ENCODE assay signal across 11 mouse cellular contexts in the genomic region with DNA sequence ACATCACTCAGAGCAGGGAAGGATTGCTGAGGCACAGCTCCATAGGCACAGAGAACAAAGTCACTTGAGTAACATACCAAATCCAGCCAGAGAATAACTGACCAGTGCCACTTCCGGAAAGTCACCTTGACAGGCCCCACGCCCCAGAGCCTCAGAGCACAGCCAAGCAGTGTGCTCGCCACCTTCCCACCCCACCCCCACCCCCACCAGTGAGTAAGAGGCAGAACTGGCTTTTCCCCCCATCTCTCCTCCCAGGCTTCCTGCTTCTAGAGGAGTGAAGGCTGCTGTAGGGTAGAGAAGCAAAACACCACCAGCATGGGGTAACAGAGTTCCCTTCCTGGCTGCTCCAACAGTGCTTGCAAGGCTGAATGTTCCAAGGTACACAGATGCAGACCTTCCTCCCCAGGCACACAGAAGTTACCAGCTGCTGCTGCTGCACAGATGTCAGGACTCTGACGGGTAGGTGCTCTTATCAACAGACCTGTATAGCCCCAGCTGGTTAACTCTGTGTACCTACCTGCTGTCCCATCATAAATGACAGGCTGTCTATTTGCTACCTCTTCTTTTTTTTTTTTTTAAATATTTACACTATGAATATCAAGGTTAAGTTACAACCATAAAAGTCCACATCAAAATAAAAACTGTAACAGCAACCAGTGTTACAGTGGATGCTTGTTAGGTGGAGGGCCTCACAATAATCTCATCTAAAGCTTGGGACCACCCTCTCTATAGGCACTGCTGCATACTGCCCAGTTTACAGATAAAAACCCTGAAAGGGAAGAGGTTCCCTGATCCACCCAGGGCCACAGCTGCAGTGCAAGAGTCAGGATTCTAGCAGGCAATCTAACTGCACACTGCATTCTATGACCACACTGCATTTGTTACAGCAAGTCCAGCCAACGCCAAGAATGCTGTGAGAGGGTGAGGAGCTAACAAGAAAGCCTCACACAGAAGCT. TPM values are rescaled to one million over a fixed set of nuclear protein-coding genes. Genes with fewer than 3 reads are reported as not detected.
DNase-seq lines count a peak whose midpoint lies in the region; ATAC-seq and TF ChIP-seq lines count a peak whose summit lies in the region.
"Had no signal": no experiment of that assay in that cellular context is flagged by ENCODE, and none has a peak within 500 bp of the region (broad histone marks: within the 10 kb centered on the region; RNA-seq: fewer than 3 reads in every experiment).

No protein-coding gene starts in this region.

- no peaks in the 10 kb centered on the region for H3K27me3 ChIP-seq in lung, postnatal 0 days (replicated peaks; ENCODE audit: insufficient read depth, low read length)
- H3K27me3 ChIP-seq in heart, postnatal 0 days (ENCODE audit: control insufficient read depth, insufficient read depth, low read length), result no peaks in the 10 kb centered on the region

- no peak for TF ChIP-seq EP300 in lung, postnatal 0 days (IDR thresholded peaks at IDR 0.05)
- TF ChIP-seq EP300 in heart, postnatal 0 days (IDR thresholded peaks at IDR 0.05; ENCODE audit: low read depth), result no peak

- ATAC-seq in lung, postnatal 0 days, result peak; percentile 69
- ATAC-seq in heart, postnatal 0 days (ENCODE audit: insufficient read depth, low read depth), result peak; percentile 70
- no peak; the same call in 1 of the 2 replicates for ATAC-seq in granulocyte monocyte progenitor cell, adult 5-6 weeks (replicated peaks; ENCODE audit: poor library complexity, severe bottlenecking)
- ATAC-seq: forebrain, embryonic 16.5 days had no signal

- no peak for TF ChIP-seq CTCF in lung, postnatal 0 days (IDR thresholded peaks at IDR 0.05)
- TF ChIP-seq CTCF in heart, postnatal 0 days (IDR thresholded peaks at IDR 0.05; ENCODE audit: low read depth), result no peak

- peak; percentile 47 for DNase-seq in lung, postnatal 0 days (ENCODE audit: low spot score)
- no peak for DNase-seq in lung, postnatal 14 days
- no peak for DNase-seq in heart, postnatal 0 days (ENCODE audit: low spot score)
- peak; percentile 12 for DNase-seq in kidney, postnatal 14 days
- peak; percentile 47 for DNase-seq in thymus, postnatal 14 days
- no peak for DNase-seq in urinary bladder, adult 18-20 months (ENCODE audit: low spot score in 2 of 2)
- DNase-seq: adrenal gland, adult 8-10 months; lung, embryonic 14.5 days; retina, postnatal 1 day had no signal

- H3K36me3 ChIP-seq in lung, postnatal 0 days (ENCODE audit: insufficient read depth, low read length), result peaks cover 22% of the 10 kb centered on the region
- peaks cover 89% of the 10 kb centered on the region for H3K36me3 ChIP-seq in heart, postnatal 0 days (replicated peaks; ENCODE audit: control insufficient read depth, insufficient read depth, low read length)

- H3K4me1 ChIP-seq in lung, postnatal 0 days (ENCODE audit: insufficient read depth, low read depth, low read length), result peaks cover 2% of the 10 kb centered on the region; the same call in 1 of the 2 replicates
- peaks cover 5% of the 10 kb centered on the region; the same call in 1 of the 2 replicates for H3K4me1 ChIP-seq in heart, postnatal 0 days (ENCODE audit: control insufficient read depth, insufficient read depth)

- no peak overlapping the region for H3K27ac ChIP-seq in lung, postnatal 0 days (ENCODE audit: low read length)
- H3K27ac ChIP-seq in heart, postnatal 0 days (ENCODE audit: low read depth), result no peak overlapping the region

- WGBS in lung, postnatal 0 days, result 49% methylated on average over 5 of the region's 5 CpGs
- WGBS in heart, postnatal 0 days, result 24% methylated on average over 5 of the region's 5 CpGs

- H3K9ac ChIP-seq in lung, postnatal 0 days (replicated peaks; ENCODE audit: low read depth), result no peak overlapping the region
- no peak overlapping the region for H3K9ac ChIP-seq in heart, postnatal 0 days (replicated peaks; ENCODE audit: low read depth, low read length)
- H3K9ac ChIP-seq: lung, embryonic 14.5 days had no signal

- no peak overlapping the region for H3K4me2 ChIP-seq in lung, postnatal 0 days (replicated peaks; ENCODE audit: low read depth, low read length)
- no peak overlapping the region for H3K4me2 ChIP-seq in heart, postnatal 0 days (ENCODE audit: low read depth, low read length)
- H3K4me2 ChIP-seq: lung, embryonic 14.5 days had no signal

- no peaks in the 10 kb centered on the region for H3K9me3 ChIP-seq in lung, postnatal 0 days (ENCODE audit: low read length)
- H3K9me3 ChIP-seq in heart, postnatal 0 days (replicated peaks; ENCODE audit: control insufficient read depth, low read length), result no peaks in the 10 kb centered on the region

- H3K4me3 ChIP-seq in lung, postnatal 0 days (ENCODE audit: low read depth, low read length), result no peak overlapping the region
- H3K4me3 ChIP-seq in heart, postnatal 0 days (ENCODE audit: low read depth, low read length), result no peak overlapping the region

RNA-seq across cellular contexts. Expression of a gene that starts 47.5 kb away (rescaled TPM):
- polyA plus RNA-seq in lung, postnatal 0 days (2015; fragmentation: Nextera tagmentation; extraction: Ambion mirVana), result 10.3 and 12.8 TPM in 2 replicates
- total RNA-seq in heart, postnatal 0 days (2014; rRNA removed; ENCODE audit: low replicate concordance), result 32.2 and 42.6 TPM in 2 replicates
- polyA plus RNA-seq in heart, postnatal 0 days (2015; fragmentation: Nextera tagmentation; extraction: Ambion mirVana), result 7.6 and 9.0 TPM in 2 replicates
- total RNA-seq in granulocyte monocyte progenitor cell, adult 5-6 weeks (2014; fragmentation: Nextera tagmentation), result 21.4 and 26.1 TPM in 2 replicates
- 37.3 and 41.3 TPM in 2 replicates for total RNA-seq in granulocyte monocyte progenitor cell, adult 5-6 weeks (2017)

Comparison
In these comparisons a context has a peak if more than half of its experiments do, and no peak if none do; other contexts are left out.
1. DNase-seq: peak in lung, postnatal 0 days (single experiment), kidney, postnatal 14 days (single experiment) and thymus, postnatal 14 days (single experiment); none in lung, postnatal 14 days (single experiment), heart, postnatal 0 days (single experiment) and urinary bladder, adult 18-20 months (0 of 2).